Mouse (Mus musculus) liver, postnatal 0 days (tissue): Measurements from ENCODE around the gene Rasa2.
"Not testable (repeated sequence)": the region's sequence is repeated elsewhere in the genome, so short reads cannot be mapped to it uniquely, and the experiment has no call there.

Experiments used
- CTCF ChIP-seq: sonication (generic); IDR thresholded peaks from 2 replicates; pipeline ENCODE4 v1.5.1; 2016; ENCODE audit warnings: antibody characterized with exemption, low read depth
- EP300 ChIP-seq: IDR thresholded peaks from 2 replicates; pipeline ENCODE4 v1.6.1; 2016; ENCODE audit warnings: antibody characterized with exemption, low read depth, mild to moderate bottlenecking

GRCm38 (mm10) chr9:96644002-96644401 is 12.6 kb upstream of the Rasa2 start:
- TF ChIP-seq CTCF, EP300: not testable (repeated sequence)
